Mouse (Mus musculus): ENCODE results near the gene Sv2b.
A peak's percentile ranks its signal among the peaks of the same experiment; 100 is the strongest.
"Not testable (repeated sequence)": the region's sequence is repeated elsewhere in the genome, so short reads cannot be mapped to it uniquely, and the experiment has no call there.

Gene Sv2b

DNA sequence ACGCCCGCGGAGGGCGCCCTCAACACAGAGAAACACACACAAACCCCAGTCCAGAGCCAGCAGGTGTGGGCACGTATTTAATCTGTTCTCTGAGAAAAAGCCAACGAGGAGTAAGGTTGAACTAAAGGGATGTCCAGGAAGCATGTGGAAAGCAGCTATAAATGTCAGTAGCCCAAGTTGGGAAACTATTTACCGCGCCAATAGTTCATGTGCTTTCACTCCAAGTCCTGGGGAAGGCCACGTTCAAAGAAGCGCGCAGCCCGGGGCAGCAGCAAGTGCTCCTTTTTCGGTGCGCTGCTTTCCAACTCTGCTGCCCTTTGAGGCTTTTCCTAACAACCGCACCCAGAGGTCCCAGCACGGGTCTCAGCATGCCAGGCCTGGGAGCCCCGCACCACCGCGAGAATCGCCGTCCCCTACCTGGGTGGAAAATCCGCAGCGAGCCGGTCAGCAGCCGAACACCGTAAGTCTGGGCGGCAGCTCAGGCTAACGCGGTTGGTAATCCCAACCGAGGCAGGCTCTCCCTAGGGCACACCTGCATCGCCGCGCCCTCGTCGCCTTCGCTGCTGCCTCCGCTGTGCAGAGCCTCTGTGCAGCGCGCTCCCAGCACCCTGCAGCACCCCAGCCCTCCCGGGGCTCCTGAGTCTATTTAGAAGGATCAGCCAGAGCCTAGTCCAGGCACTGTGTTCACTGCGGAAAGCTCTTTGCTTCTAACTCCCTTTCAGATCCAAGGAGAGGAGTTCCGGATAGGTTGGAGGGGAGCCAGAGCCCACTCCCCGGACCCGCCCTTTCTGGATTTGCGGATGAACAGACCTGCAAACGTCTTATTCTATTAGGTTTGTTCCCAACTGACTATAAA, at the start of gene Sv2b:
Gene Sv2b, minus strand, starts transcription at position 806 of the 856 bp plus-strand sequence.
- DNase-seq: peak; percentile 6

DNA sequence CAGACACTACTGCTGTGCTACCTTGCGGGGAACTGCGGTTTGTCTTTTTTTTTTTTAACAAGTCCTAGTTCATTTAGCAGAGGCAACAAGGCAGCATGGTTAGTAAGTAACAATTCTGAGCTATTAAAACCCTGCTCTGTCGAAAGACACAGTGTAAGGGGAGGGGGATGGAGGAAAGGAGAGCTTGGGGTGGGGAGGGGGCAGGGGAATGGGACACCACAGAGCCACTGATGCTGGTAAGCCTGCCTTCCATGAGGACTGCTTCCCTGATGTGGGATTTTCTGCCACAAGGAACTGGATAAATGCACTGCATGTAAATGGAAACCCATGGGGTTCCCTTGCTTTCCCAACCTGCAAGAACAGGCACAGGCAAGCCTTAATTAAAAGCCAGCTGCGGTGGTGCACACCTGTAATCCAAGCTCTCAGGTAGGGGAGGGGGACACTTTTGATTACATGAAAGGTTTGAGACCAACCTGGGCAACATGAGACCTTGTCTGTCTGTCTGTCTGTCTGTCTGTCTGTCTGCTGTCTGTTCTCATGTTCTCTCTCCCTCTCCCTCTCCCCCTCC, 49.3 kb upstream of the Sv2b start:
- no peak for DNase-seq

DNA sequence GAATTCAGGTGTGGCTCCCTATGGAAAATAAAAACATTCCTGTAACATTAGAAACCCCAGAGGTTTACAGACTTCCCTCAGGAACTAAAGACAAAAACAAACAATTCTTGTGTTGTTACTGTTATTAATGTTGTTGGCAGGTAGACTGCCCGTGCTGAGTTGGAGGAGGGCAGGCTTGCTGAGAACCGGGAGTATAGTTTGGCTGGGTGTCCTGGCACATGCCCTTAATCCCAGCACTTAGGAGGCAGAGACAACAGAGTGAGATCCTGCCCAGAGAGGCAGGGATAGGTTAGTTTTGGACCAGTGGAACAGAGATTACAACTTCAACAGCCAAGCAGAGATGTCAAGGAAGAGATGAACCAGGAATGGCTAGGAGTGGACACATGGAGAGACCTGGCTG, 46.5 kb upstream of the Sv2b start:
- no peak for DNase-seq

- no peak for DNase-seq
These were observed 43.8 kb upstream of the Sv2b start for GRCm38 (mm10) chr7:75352777-75353374.

DNA sequence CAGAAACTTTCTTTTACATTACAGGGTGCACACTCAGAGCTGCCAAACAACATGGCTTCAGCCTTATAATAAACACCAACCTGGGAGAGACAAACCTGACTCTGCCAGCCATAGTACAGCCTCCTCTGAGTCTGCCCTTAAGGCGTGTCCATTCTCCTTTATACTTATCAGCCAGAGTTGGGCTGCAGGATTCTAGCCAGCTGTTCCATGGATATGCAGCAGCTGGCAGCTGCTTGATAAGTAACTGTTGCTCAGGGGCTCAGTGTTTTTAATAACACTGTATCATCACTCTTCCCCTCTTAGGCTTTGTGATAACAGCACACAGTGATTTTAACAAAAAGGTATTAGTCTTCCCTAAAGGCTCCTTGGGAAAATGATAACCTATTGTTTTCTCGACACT, 41.1 kb upstream of the Sv2b start:
- no peak for DNase-seq

DNA sequence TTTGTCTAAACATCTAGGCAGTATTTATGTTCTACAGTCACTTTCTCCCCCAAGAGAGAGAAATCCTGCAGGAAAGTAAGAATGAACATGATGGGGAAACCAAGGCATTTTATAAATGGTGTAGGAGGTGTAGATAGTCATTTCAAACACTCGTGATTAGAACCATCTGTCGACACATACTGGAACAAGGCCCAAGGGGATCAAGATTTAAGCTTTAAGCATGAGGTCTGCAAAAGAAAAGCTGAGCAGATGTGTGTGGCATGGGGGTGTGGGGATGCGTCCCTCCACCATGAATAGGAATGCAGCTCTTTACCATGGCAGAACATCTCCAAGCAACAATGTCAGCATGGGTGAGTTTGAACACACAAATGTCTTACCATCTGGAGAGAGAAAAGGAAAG, 23.2 kb upstream of the Sv2b start:
- no peak for DNase-seq

DNA sequence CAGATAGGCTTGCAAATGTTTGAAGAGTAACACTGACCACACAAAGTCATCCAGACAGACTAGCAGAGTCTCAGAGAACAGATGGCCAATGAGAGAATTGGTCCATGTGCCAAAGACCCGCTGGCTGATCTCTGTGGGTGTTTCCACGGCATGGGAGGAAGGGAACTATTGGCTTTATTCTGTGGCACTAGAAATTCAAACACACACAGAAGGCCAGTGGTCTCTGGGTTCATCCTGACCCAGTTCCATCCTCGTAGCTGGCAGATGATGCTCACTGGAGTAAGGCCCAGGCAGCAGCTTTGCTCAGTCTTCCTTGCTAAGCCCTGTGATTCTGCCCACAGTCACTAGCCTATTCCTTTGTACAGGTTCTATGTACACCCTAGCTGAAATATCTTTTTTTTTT, 20.7 kb upstream of the Sv2b start:
- no peak for DNase-seq

DNA sequence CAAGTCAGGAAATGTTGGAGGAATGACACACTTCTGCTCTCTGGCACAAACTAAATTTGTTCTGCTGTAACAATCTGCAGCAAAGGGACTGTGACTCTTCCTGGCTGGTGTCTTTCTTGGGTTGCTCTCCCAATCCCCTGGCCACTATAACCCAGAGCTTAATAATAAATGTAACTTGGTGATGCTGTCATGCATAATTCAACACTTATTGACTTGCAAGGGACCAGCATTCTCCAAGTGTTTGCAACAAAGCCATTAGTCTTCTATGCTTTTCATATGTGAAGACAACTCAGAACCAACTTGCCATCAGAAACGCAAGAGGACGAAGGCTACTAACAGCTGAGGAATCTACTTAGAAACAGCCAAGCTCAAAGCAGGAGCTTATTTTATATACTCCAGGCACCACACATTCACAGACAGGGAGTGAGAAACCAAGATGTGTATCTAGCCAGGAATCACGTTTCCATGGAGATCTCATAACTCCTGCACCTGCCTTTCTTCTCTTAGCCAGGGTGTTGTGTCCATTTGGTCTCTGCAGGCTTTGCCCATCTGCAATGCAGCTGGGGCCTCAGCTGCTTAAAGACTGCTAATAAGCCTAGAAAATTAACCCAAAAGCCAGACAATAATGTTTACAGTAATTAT, 19.8 kb upstream of the Sv2b start:
- no peak for DNase-seq

DNA sequence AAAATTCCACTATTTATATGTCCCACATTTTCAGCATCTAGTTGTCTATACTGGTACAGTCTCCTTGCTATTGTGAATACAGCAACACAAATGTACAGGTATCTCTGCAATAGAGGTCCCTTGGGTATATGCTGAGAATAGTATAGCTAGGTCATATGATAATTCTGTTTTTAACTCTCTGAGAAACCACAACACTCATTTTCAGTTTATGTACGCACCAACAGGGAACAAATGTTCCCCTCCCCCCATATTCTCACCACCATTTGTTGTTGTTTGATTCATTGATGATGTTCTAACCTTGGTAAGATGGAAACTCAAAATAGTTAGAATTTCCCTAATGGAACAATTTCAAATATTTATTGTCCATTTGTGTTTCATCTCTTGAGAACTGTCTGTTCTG, 16.2 kb upstream of the Sv2b start:
- DNase-seq: no peak

- DNase-seq: not testable (repeated sequence)
These were observed 13.7 kb upstream of the Sv2b start for GRCm38 (mm10) chr7:75322742-75323141.

DNA sequence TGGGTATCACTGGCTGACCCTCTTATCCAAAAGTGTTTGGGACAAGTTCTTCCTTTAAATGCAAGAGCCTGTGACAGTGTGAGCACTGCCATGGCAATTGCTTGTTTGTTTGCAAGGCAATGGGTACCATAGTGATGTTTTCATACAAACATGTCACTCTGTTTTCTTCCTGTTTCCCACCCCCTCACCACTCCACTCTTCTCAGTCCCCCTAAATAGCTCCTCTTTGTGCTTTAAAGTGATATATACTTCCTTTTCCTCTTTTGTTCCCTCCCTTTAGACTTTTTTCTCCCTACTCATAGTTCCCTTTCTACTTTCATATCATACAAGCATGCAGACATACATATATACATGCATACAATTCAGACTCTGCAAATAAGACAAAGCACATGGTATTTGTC, 10.9 kb upstream of the Sv2b start:
- DNase-seq: no peak

- no peak for DNase-seq
These were observed 9.3 kb upstream of the Sv2b start for GRCm38 (mm10) chr7:75318320-75318719.

DNA sequence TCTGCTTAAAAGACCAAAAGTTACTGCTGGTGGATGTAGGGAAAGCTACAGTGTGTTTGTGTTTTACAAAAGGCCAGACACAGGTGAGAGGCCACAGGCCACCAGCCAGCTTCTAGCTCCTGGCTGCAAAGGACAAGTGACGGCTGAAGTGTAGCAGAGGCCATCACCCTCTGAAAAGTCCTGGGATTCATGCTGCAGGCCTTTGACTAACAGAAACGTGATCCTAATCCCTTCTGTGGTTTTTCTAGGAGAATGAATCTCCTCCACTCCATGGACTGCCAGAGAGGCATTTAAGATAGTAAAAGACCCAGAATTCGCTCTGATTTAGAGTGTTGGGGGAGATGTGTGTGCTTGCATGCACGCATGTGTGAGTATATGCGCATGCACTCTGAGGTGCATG, 5.8 kb upstream of the Sv2b start:
- no peak for DNase-seq

- no peak for DNase-seq
These were observed 508 bp upstream of the Sv2b start for GRCm38 (mm10) chr7:75309570-75309969.

GRCm38 (mm10) chr7:75308140-75308456, 964 bp downstream of the Sv2b start:
- no peak for DNase-seq

DNA sequence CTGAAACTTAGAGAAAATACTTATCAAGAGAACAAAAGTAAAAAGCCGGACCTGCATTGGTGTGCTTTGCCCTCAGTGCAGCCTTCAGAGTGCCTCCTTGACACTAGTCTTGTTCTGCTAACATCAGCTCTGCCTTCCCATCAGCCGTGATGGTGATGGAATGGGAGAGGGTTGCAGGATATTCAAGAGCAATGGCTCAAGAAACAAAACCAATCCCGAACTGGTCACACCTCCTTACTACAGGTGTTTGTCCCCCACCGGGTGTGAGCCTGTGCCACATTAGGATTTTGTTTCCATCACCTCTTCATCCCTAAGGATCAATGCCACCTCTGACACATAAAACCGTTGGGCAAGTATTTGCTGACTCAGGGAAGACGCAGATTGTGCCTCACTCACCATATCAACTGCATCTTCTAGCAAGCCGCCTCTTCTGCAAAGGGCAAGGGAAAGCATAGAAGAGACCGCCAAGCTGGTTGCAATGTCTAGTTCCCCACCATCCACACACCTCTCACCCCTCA, 1.4 kb downstream of the Sv2b start:
- DNase-seq: no peak

GRCm38 (mm10) chr7:75305901-75306465, 3.1 kb downstream of the Sv2b start:
- DNase-seq: no peak

DNA sequence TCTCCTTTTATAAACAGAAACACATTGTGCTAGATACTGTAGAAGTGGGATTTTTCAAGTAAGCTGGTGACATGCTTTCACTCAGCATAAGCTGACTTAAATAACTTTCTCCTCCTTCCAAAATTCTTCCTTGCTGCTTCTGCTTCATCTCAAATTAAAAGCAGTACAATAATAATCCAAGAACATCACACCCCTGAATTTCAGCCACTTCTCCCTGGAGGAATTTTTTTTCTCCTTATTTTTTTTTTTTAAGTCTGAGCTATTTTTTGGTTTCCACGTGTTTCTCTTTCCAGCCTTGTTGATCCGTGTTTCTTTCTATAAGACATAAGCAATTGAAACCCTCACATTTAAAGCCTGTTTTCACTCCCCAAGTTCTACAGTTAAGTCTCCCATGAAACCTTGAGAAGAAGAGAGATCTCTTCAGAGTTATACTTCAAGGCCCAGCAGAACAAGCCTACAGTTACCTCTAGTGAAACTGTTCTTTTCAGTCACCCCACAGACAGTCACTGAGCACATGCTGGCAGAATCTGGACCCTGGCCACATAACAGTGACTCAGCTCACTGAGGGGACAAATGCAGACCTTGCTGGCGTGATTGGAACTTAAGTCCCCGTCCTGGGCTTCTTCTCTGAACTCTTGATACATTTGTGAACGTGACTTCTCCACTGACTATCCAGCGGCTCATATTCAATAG, 6.4 kb downstream of the Sv2b start:
- DNase-seq: no peak

DNA sequence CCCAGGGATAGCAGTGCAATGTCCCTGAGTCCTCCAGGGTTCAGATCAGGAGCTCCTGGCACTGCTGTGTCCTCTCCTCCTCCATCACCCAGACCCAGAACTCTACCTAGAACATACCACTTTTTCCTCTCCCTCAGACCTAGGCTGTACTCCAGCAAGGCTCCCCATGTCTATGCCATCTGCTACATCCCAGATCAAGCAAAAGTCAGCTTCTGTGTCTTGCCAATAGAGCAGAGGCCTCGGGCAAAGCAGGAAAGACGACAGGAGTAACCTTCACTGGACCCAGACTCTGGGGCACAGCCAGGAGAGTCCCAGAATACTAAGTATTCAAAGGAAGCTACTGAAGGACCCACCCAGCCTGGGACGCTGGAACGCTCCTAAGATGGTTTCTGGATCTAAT, 9.8 kb downstream of the Sv2b start:
- DNase-seq: no peak

- no peak for DNase-seq
These were observed 12.4 kb downstream of the Sv2b start for GRCm38 (mm10) chr7:75296688-75297119.

- peak; percentile 20 for DNase-seq
These were observed 13.7 kb downstream of the Sv2b start for GRCm38 (mm10) chr7:75295228-75295865.

GRCm38 (mm10) chr7:75292246-75292645, 16.8 kb downstream of the Sv2b start:
- DNase-seq: no peak

Data from kidney, postnatal 10 days (tissue).